Mouse (Mus musculus) stomach, embryonic 16.5 days (tissue): ENCODE measurements around the gene Olfr804. TPM values are rescaled to one million over a fixed set of nuclear protein-coding genes. Genes with fewer than 3 reads are reported as not detected.

Source experiments
- ATAC-seq: fragments of 200-750 bp; cut with Nextera tagmentation; 2 replicates; pipeline ENCODE4 v1.8.0; 2017; ENCODE audit warnings: moderate number of reproducible peaks, moderate TSS enrichment; ENCODE audit not compliant: insufficient read depth, low FRiP score
- H3K27ac ChIP-seq: fragments of 300-500 bp; sonication (generic); 2 replicates; pipeline ENCODE4 v1.5.1; 2014; ENCODE audit warnings: low read length
- H3K27me3 ChIP-seq: fragments of 300-500 bp; sonication (generic); 2 replicates; pipeline ENCODE4 v1.6.1; 2014; ENCODE audit warnings: low read length, control low read depth, mixed read lengths; ENCODE audit not compliant: control insufficient read depth, insufficient read depth
- H3K36me3 ChIP-seq: fragments of 300-500 bp; sonication (generic); 2 replicates; pipeline ENCODE4 v1.6.1; 2014; ENCODE audit warnings: low read length; ENCODE audit not compliant: control insufficient read depth, insufficient read depth
- H3K4me1 ChIP-seq: fragments of 300-500 bp; sonication (generic); 2 replicates; pipeline ENCODE4 v1.6.1; 2014; ENCODE audit warnings: low read length, control low read depth, mixed read lengths; ENCODE audit not compliant: control insufficient read depth, insufficient read depth
- H3K4me2 ChIP-seq: fragments of 300-500 bp; sonication (generic); 2 replicates; pipeline ENCODE4 v1.6.1; 2014; ENCODE audit warnings: low read depth, low read length, mixed read lengths
- H3K4me3 ChIP-seq: fragments of 300-500 bp; sonication (generic); replicated peaks from 2 replicates; pipeline ENCODE4 v1.5.1; 2014; ENCODE audit warnings: mild to moderate bottlenecking, low read length
- H3K9ac ChIP-seq: fragments of 300-500 bp; sonication (generic); 2 replicates; pipeline ENCODE4 v1.6.1; 2014; ENCODE audit warnings: low read length
- H3K9me3 ChIP-seq: fragments of 300-500 bp; sonication (generic); replicated peaks from 2 replicates; pipeline ENCODE4 v1.6.1; 2016; ENCODE audit warnings: low read length, control low read depth; ENCODE audit not compliant: control insufficient read depth
- WGBS: fragments of 180-500 bp; shearing (Covaris S2); extraction: QIAGEN DNeasy Blood & Tissue Kit; methylation state at CpG from one replicate; pipeline ENCODE4 v1.1.7; 2014; 5-methylcytosine and 5-hydroxymethylcytosine counted together
- polyA plus RNA-seq: library from polyadenylated mRNA; unstranded; fragments of >200 nt; fragmentation: Nextera tagmentation; extraction: Ambion mirVana; gene quantifications from 2 replicates; pipeline ENCODE4 v1.2.1, GENCODE M21; 2015

Gene Olfr804
- polyA plus RNA-seq: not detected in 2 replicates

DNA sequence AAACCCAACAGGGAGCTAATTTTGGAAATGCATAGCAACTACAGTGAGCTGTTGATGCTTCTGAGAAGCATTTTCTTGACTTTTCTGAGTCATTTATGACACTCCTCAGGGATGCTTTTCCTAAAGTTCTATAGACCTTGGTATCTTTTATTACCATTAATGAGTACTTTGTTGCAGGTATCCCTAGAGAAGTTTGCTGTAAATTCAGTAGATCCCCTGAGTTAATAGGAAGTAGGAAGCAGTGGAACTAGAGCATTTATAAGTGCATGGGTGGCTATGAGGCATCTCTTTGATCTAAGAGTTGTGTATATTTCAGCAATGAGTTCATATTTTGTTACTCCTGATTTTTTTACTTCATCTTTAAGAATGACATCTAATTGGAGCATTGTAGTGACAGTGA lies at the start of gene Olfr804:
Gene Olfr804 (plus strand): TSS at position 301 of the 400 bp plus-strand sequence.
- Histone ChIP-seq H3K9me3 (no peaks in the 10 kb centered on the region), H3K4me1 (no peaks in the 10 kb centered on the region), H3K4me3 (no peak within 1 kb of the TSS), H3K36me3 (no peaks in the 10 kb centered on the region), H3K9ac (no peak within 1 kb of the TSS), H3K27me3 (no peaks in the 10 kb centered on the region), H3K4me2 (no peak within 1 kb of the TSS), H3K27ac (no peak within 1 kb of the TSS)
- no peak for ATAC-seq

DNA sequence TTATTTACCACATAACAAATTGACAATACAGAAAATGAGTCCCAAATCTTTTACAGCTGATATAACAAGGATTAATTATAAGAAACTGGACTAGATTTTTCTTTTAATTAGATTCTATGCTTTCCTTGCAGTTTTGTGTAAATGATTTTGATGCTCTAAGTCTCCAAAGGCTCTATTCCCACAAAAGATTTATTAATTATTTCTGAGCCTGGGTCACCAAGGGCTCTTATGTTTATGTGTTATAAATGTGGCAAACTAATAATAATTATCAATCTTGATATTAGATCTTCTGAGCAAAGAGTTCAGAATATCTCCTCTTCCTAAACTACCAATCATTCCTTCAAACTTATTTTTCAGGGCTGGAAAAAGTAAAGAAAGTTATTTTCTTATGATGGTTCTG lies 45.6 kb upstream of the Olfr804 start, which contains the start of gene Olfr800:
Gene Olfr800 (plus strand): TSS at position 301 of the 400 bp plus-strand sequence.
- no peak within 1 kb of the TSS for H3K4me3 ChIP-seq
- H3K4me2 ChIP-seq: no peak within 1 kb of the TSS
- no peaks in the 10 kb centered on the region for H3K4me1 ChIP-seq
- no peak within 1 kb of the TSS for H3K9ac ChIP-seq
- no peaks in the 10 kb centered on the region for H3K9me3 ChIP-seq
- H3K36me3 ChIP-seq: no peaks in the 10 kb centered on the region
- no peak within 1 kb of the TSS for H3K27ac ChIP-seq
- no peaks in the 10 kb centered on the region for H3K27me3 ChIP-seq
- ATAC-seq: no peak

DNA sequence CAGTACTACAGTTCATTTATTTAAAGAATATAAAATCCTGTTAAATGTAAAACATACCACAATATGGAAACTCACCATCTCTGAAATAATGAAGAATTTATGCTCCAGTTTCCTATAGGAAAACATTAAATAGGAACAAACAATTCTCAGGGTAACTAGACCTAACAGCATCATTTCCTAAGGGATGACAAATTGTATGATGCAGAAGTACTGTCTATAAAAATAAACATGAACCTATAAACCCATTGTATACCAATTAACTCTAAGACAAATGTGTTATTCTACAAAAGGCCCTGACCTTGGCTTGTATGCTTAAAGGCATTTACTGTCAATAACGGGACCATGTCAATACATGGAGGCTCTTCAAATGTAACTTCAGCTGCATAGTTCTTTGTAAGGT lies 29.2 kb upstream of the Olfr804 start, which contains the start of gene Olfr801:
Gene Olfr801 (minus strand): TSS at position 101 of the 400 bp plus-strand sequence.
- no peak within 1 kb of the TSS for H3K4me3 ChIP-seq
- ATAC-seq: no peak

DNA sequence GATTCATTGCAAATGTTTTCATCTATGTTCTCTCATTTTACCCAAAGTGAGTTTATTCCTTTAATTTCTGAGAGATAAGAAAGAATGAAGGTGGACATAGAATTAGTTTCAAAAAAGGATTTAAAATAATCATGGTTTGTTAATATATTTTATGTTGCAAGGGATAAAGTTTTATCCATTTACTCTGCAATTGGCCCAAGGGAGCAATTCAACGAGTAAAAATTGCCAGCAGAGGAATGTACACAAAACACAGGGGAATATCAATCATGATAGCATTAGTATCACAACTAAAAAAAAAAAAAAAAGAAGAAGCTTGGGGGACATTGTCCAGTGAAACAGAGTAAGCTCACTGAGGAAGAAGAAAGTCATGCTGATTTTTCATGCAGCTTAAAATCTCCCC lies 14.9 kb upstream of the Olfr804 start, which contains the start of gene Olfr802:
Gene Olfr802 (minus strand): TSS at position 101 of the 400 bp plus-strand sequence.
- no peak within 1 kb of the TSS for H3K4me3 ChIP-seq
- no peaks in the 10 kb centered on the region for H3K4me1 ChIP-seq
- H3K27ac ChIP-seq: no peak within 1 kb of the TSS
- no peaks in the 10 kb centered on the region for H3K27me3 ChIP-seq
- no peak within 1 kb of the TSS for H3K4me2 ChIP-seq
- no peak for ATAC-seq
- H3K36me3 ChIP-seq: no peaks in the 10 kb centered on the region
- H3K9me3 ChIP-seq: no peaks in the 10 kb centered on the region
- WGBS: 30% methylated on average over 1 of the region's 1 CpGs
- no peak within 1 kb of the TSS for H3K9ac ChIP-seq

More for the DNA sequence above, 29.2 kb upstream of the Olfr804 start, which contains the start of gene Olfr801:
- Histone ChIP-seq H3K27ac (no peak within 1 kb of the TSS), H3K36me3 (no peaks in the 10 kb centered on the region), H3K9ac (no peak within 1 kb of the TSS), H3K27me3 (no peaks in the 10 kb centered on the region), H3K4me2 (no peak within 1 kb of the TSS), H3K4me1 (no peaks in the 10 kb centered on the region), H3K9me3 (no peaks in the 10 kb centered on the region)
- WGBS: 58% methylated on average over 1 of the region's 1 CpGs

DNA sequence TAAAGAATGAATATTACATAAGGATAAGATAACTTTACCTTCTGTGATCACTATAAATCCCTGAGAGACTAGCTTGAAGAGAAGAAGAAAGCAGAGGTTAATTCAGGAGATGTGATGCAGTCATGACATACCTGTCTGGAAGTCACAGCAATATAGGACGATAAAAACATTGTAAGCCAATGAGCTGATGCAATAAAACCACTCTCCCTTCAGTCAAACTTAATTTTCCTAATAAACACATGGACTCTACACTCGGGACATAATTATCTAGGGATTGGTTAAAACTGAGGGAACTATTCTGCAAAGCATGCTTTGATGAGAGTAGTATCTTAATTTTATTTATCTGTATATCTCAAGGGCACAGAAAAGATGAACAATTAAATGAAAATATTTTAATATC lies 8.8 kb upstream of the Olfr804 start, which contains the start of gene Olfr803:
Gene Olfr803 (minus strand): TSS at position 101 of the 400 bp plus-strand sequence.
- no peaks in the 10 kb centered on the region for H3K36me3 ChIP-seq
- H3K9me3 ChIP-seq: no peaks in the 10 kb centered on the region
- ATAC-seq: no peak
- H3K4me1 ChIP-seq: no peaks in the 10 kb centered on the region
- WGBS: 73% methylated on average over 2 of the region's 2 CpGs
- no peak within 1 kb of the TSS for H3K4me3 ChIP-seq
- no peak within 1 kb of the TSS for H3K4me2 ChIP-seq
- no peak within 1 kb of the TSS for H3K9ac ChIP-seq
- no peaks in the 10 kb centered on the region for H3K27me3 ChIP-seq
- no peak within 1 kb of the TSS for H3K27ac ChIP-seq

DNA sequence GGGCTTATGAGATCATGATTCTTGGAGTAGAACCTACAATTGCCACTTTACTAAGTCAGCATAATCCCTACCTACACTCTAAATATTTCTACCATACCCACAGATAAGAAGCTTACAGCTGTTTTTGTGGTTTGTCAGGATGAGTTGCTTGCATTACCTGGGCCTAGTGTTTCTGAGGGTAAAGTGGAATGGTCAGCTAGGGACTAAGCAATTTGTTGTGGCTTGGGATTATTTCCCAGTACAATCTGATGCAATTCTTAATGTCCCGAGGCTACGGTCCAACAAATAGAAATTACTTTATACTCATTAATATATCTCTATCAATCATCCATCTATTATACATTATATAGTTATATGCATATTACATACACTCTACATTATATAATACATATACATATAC lies 26.3 kb downstream of the Olfr804 start, which contains the start of gene Olfr805:
Gene Olfr805 (minus strand): TSS at position 101 of the 400 bp plus-strand sequence.
- ATAC-seq: no peak
- H3K27me3 ChIP-seq: no peaks in the 10 kb centered on the region
- no peaks in the 10 kb centered on the region for H3K36me3 ChIP-seq
- H3K4me2 ChIP-seq: no peak within 1 kb of the TSS
- H3K27ac ChIP-seq: no peak within 1 kb of the TSS
- no peak within 1 kb of the TSS for H3K4me3 ChIP-seq
- no peak within 1 kb of the TSS for H3K9ac ChIP-seq
- no peaks in the 10 kb centered on the region for H3K9me3 ChIP-seq
- WGBS: 94% methylated on average over 2 of the region's 2 CpGs
- H3K4me1 ChIP-seq: no peaks in the 10 kb centered on the region

DNA sequence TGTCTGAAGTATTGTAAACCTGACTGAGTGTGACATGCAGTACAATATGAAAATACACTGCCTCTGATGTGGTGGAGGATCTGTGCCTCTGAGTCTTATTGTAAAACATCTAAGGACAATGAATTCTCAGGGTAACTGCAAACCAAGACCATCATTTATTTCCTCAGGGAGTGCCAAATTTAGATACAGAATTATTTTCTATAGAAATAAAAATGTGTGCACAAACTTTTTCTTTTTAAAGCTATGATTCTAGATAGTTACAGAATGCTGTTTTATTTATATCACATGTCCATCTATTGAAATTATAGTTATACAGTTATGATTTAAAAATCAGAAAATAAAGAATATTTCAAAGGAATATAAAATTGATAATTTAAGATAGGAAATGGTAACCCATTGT lies 38.8 kb downstream of the Olfr804 start, which contains the start of gene Olfr806:
Gene Olfr806 (minus strand): TSS at position 101 of the 400 bp plus-strand sequence.
- Histone ChIP-seq H3K4me1 (no peaks in the 10 kb centered on the region), H3K27me3 (no peaks in the 10 kb centered on the region), H3K36me3 (no peaks in the 10 kb centered on the region), H3K4me2 (no peak within 1 kb of the TSS), H3K9ac (no peak within 1 kb of the TSS), H3K9me3 (no peaks in the 10 kb centered on the region), H3K4me3 (no peak within 1 kb of the TSS), H3K27ac (no peak within 1 kb of the TSS)
- ATAC-seq: no peak

DNA sequence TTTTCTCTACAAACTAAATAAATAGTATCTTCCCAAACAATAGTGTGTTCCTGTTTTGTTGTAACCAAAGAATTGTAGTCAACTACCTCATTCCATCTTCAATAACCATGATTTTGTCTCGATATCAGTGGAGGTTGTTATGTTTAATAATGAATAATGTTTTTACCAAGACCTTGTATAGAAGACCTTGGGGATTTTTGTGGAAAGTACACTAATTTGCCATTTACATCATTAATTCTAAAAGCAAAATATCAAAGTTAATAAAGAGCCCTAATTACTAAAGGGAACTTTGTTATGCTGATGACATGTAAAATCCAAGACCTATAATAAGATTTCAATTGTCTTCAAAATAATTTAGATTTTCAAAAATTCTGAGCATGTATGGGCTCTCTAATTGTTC lies 54.7 kb downstream of the Olfr804 start, which contains the start of gene Olfr807:
Gene Olfr807 (minus strand): TSS at position 101 of the 400 bp plus-strand sequence.
- 92% methylated on average over 1 of the region's 1 CpGs for WGBS
- Histone ChIP-seq H3K9me3 (no peaks in the 10 kb centered on the region), H3K27ac (no peak within 1 kb of the TSS), H3K36me3 (no peaks in the 10 kb centered on the region), H3K27me3 (no peaks in the 10 kb centered on the region), H3K4me3 (no peak within 1 kb of the TSS), H3K4me2 (no peak within 1 kb of the TSS), H3K4me1 (no peaks in the 10 kb centered on the region), H3K9ac (no peak within 1 kb of the TSS)
- no peak for ATAC-seq
